Mouse (Mus musculus): ENCODE data around the gene Try4. TPM values are rescaled to one million over a fixed set of nuclear protein-coding genes. Genes with fewer than 3 reads are reported as not detected.
A peak's percentile ranks its signal among the peaks of the same experiment; 100 is the strongest.
"Not testable (repeated sequence)": the region's sequence is repeated elsewhere in the genome, so short reads cannot be mapped to it uniquely, and the experiment has no call there.

The Try4 gene
- not detected for total RNA-seq (2021)
- long read RNA-seq, experiment 1 = 0 reads
- long read RNA-seq, experiment 2 = 0 reads

DNA sequence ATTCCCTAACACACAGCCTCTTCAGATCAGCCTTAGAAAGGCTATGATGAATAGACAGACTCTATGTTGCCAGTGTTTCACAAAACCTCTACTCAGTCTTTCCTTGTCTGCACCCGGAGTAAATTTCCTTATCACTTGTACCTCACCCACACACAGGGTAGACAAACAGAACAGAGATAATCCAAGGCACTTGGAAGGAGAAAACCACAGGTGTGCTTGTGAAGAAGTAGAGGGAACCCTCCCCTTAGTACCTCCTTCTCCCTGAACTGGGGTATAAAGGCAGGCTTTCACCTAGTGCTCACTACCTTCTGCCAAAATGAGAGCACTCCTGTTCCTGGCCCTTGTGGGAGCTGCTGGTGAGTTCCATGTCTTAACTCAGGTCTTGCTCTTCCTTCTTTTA is at the start of gene Try4:
Gene Try4 (plus strand): TSS at position 301 of the 400 bp plus-strand sequence.
- no peak for DNase-seq (ENCODE audit: low spot score in 2 of 2)

DNA sequence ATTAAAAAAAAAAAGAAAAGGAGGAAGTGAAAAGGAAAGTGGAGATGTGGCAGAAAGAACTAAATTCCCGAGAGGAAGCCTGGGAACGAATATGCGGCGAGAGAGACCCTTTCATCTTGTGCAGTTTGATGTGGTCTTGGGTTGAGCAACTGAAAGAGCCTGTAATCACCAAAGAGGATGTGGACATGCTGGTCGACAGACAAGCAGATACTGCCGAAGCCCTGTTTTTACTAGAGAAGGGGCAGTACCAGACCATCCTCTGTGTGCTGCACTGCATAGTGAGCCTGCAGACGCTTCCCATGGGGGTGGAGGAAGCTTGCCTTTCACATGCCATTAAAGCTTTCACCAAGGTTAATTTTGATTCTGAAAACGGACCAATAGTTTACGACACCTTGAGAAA is 48.8 kb upstream of the Try4 start:
- DNase-seq (ENCODE audit: low spot score in 2 of 2) = not testable (repeated sequence)

DNA sequence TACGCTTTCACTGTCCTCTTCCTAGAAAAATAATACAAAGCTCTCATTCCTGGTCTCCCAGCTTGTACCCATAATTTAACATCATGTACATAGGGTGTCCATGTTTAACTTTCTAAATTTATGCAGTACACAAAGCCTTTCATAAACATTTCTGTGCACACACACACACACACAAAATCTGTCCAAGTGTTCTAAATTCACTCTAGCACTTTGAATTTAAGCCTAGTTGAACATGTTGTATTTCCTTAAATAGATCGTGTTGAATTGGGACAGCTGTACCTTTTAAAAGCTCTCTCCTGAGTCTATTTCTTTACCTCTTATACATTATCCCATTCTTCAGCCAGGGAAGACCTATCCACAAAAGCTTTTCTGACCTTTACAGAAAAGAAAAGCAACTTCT is 45.6 kb upstream of the Try4 start:
- DNase-seq (ENCODE audit: low spot score in 2 of 2) = peak in 1 of 2 experiments; percentile 4

- no peak for DNase-seq (ENCODE audit: low spot score in 2 of 2)
Observed at GRCm38 (mm10) chr6:41257432-41257831, 44.6 kb upstream of the Try4 start.

- peak in 1 of 2 experiments; percentile 6 for DNase-seq (ENCODE audit: low spot score in 2 of 2)
Observed at GRCm38 (mm10) chr6:41262796-41263195, 39.3 kb upstream of the Try4 start.

GRCm38 (mm10) chr6:41266140-41266539 is 35.9 kb upstream of the Try4 start:
- no peak for DNase-seq (ENCODE audit: low spot score in 2 of 2)

- no peak for DNase-seq (ENCODE audit: low spot score in 2 of 2)
Observed at GRCm38 (mm10) chr6:41298255-41298654, 3.8 kb upstream of the Try4 start.

DNA sequence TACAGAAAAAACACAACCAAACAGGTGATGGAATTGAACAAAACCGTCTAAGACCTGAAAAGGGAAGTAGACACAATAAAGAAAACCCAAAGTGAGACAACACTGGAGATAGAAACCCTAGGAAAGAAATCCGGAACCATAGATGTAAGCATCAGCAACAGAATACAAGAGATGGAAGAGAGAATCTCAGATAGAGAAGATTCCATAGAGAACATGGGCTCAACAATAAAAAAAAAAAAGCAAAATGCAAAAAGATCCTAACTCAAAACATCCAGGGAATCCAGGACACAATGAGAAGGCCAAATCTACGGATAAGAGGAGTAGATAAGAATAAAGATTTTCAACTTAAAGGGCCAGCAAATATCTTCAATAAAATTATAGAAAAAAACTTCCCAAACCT is 14.7 kb downstream of the Try4 start, which contains the start of gene Try5:
Gene Try5 (minus strand): TSS at position 101 of the 400 bp plus-strand sequence.
- not testable (repeated sequence) for DNase-seq (ENCODE audit: low spot score in 2 of 2)

DNA sequence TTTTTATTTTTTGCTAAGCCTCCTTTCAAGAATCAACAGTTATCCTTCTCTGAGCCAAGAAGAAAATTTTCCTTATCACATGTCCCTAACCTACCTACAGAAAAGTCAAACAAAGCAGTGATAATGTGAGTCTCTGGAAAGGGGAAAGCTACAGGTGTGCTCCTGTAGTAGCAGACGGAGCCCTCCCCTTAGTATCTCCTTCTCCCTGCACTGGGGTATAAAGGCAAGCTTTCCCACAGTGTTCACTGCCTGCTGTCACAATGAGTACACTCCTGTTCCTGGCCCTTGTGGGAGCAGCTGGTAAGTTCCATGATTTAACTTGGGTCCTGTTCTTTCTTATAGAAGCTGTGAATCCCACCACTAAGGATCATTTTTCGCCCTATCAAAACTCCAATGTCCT is 51.9 kb downstream of the Try4 start, which contains the start of gene Try10:
Gene Try10 (plus strand): TSS at position 174 of the 400 bp plus-strand sequence.
- DNase-seq (ENCODE audit: low spot score in 2 of 2) = no peak

Other genes starting within 250 kb of the Try4 start
- gene Try5, start 14.6 kb downstream of the Try4 start, total RNA-seq (2021) = not detected
- gene Try10, start 51.8 kb downstream of the Try4 start, total RNA-seq (2021) = not detected
- gene Prss3, start 75.4 kb downstream of the Try4 start, total RNA-seq (2021) = not detected
- not detected for gene Gm5771, start 90.1 kb downstream of the Try4 start, total RNA-seq (2021)
- not detected for gene Gm10334, start 143.9 kb downstream of the Try4 start, total RNA-seq (2021)
- not detected for gene Prss1, start 156.7 kb downstream of the Try4 start, total RNA-seq (2021)
- not detected for gene Prss2, start 219.5 kb downstream of the Try4 start, total RNA-seq (2021)